Mouse (Mus musculus) mesoderm, embryonic 11.5 days (tissue): Measurements from ENCODE around the gene Ccdc12.
"Not testable (repeated sequence)": the region's sequence is repeated elsewhere in the genome, so short reads cannot be mapped to it uniquely, and the experiment has no call there.

Source experiments
- DNase-seq: peaks from one replicate; pipeline ENCODE4 v3.0.0-alpha.2; 2012; ENCODE audit warnings: low read depth, low spot score

The Ccdc12 gene

DNA sequence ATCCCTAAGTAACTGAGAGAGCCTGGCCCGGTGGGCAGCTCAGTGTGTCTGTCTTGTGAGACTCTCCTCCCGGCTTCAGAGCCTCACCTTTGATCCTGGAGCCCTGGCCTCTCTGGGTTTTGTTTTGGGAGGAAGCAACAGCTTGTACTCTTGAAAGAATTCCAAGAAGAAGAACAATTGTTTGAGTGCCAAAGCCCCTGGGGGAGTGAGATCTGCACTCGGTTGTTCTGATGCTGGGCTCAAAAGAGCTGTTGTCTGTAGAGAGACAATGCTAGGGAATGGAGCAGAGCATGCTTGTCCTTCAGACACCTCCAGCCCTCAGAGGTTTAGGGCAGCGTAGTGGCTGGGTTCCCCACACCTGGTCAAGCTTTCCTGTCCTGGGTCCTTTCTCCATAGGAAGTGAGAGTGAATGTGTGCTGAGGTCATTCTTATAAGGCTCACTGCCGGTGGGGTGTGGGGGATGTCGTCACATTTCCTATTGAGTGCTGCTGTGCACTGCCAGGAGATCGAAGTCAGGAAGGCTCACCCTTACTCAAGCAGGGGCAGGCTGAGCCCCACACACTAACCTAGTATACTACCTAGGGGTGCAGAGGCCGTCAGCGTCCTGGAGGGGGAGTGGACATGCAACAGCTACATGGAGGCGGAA lies 16.9 kb downstream of the Ccdc12 start:
- DNase-seq, result no peak

DNA sequence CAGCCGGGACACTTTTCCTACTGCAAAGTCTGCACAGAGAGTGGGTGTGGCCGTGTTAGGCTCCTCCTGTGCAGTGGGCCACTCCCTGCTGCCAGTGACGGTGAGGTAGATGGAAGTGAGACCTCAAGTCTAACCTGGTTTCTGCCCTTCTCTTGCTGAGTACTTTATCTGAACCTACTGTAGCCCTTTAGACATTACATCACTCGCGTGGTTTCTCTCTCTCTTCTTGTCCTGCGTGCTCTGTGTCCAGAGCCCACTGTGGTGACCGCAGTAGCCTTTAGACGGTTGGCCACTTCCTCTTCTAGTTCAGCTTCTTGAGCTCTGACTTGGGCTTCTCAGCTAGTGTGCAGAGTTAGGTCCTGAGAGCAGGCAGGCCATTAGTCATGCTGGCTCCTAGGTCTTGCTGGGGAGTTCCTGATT lies 20.2 kb downstream of the Ccdc12 start:
- no peak for DNase-seq

DNA sequence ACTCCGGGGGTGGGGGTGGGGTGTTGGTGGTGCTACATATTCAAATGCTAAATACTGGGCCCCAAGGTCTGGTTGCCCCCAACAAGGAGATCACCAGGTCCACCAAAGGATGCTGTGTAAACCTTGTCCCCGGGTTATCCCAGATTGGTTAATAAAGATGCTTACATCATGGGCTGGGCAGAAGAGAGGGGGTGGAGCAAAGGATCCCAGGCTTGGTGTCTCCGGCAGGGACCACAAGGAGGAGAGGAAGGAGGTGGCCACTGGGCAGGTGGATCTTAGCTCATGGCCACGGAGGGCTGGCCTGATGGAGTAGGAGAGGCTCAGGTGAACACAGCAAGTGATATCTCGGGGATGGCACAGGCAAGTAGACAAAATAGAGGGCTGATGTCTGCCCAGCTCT lies 22.6 kb downstream of the Ccdc12 start:
- DNase-seq, result no peak

DNA sequence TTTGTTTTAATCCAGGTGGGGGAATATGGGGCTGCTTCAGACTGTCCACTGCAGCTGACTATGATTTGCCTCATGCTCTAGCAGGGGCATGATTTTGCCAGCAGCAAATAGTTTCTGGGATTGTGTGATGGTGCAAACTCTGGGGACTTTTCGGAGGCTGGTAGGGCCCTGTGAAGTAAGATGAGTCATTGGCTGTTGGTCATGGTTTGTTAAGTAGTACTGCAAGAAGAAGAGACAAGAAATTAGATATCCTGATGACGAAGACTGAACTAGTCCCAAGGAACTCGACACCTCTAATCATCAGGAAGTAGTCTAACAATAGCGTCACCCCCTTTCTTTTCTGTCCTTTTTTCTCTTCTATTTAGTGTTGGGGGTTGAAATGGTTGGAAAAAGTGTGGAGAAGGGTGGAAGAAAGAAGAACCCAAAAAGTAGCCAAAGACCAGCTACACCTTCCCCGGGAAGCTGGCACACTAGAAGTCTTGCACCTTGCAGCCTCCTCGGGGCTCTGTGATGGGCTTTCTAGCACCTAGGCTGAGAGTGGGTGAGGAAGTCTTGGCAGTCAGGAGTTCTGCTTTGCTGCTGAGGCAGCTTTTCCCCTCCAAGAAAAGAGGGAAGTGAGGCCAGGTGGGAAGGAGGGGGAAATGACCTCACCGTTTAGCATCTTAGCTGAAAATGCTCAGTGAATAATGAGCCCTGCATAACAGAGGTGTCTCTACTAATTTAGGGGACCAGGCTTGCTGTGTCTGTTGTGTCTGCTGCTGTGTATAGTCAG lies 24.6 kb downstream of the Ccdc12 start:
- DNase-seq, result no peak

DNA sequence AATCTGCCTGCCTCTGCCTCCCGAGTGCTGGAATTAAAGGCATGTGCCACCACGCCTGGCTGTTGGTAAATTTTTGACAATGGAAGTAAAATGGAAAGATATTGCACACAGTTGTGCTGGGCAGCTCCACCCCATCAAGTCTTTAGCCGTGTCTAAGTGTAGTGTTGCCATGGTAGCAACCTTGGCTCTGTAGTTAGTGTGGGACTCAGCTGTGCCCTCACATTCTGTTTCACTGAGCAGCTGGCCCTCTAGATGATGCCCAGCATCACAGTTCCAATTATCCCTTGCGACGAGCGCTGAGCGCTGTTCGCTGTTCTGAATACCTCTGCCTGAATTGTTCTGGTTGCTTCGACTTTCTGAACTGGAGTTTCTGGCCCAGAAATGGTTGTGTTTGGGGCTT lies 25.5 kb downstream of the Ccdc12 start:
- peak; percentile 37 for DNase-seq

DNA sequence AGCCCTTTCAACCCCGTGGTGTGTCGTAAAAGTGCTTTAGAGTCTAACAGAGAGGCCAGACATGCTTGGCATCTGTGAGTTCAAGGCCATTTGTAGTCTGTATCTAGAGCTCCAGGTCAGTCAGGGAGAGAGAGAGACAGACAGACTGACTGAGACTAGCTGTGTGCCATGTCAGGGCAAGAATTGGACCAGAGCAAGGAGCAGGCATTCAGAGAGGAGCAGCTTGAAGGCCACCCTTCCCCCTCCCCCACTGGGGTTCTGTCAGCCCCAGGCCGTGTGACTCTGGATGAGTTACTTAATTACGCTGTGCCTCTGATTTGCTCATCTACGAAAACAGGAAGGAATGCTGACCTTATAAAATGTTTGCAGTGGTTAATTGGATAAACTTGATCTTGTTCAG lies 26.0 kb downstream of the Ccdc12 start:
- no peak for DNase-seq

DNA sequence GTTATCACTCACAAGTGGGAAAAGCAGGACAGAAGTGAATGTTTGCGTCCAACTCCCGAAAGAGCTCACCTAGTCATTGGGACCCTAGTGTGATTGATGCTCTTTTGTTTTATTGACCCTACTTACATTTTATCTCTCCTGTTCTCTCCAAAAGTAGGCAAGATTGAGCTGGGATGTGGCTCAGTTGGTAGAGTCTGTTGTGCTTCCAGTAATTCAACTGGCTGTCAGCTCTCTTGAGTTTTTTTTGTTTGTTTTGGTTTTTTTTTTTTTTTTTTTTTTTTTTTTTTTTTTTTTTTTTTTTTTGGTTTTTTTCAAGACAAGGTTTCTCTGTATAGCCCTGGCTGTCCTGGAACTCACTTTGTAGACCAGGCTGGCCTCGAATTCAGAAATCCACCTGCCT lies 26.4 kb downstream of the Ccdc12 start:
- DNase-seq, result not testable (repeated sequence)

DNA sequence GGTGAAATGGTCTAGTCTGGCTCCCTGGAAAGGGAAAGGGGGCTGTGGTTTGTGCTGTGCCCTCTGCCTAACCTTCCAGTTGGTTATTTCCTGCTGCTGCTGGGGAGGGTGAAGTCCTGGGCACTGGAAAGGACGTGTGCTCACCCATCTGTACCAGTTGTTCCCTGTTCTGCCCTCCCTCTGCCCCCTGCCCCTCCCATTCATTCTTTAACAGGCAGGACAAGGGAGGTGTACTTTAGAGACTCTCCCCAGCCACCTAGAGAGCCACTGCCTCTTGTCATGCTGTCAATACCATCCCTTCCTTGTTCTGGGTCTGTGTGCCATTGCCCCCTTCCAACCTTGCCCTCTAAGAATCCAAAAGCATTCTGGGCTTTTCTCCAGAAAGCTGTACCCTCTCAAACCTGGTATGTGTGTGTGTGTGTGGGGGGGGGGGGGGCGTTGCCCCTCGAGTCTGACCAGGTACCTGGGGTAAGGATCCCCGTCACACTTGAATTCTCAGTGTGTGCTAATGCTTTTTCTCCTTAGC lies 27.3 kb downstream of the Ccdc12 start:
- DNase-seq, result no peak

DNA sequence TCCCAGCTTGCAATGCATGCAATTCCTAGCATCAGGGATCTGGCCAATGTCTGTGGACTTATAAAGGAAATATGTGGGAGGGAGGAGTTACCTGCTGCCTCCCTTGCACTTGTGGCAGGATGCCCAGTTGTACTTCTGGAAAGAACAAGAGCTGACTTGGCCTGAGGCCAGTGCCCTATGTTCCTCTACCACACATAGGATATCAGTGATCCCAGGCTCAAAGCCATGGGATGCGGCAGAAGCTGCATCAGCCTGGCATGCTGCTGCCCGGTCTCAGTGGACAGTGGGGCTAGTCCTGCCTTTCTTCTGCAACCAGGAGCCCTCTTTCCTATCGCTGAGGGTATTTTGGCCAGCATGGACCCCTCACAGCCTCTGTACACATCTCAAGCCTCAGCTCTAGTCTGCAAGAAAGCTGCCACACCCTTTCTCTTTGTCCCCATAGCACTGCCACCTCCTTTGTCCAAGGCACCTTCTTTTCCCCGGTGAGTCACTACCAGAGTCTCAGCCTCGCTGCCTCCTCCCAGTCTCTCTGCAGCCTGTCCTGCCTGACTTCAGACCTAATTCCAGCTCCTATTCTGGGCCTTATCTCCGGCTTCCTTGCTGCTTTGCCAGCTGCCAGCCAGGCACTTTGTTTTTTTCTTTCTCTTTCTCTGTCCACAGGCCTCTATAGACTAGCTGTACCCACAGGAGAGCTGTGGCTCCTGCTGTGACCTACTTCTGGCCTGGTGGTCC lies 28.0 kb downstream of the Ccdc12 start:
- DNase-seq, result no peak

DNA sequence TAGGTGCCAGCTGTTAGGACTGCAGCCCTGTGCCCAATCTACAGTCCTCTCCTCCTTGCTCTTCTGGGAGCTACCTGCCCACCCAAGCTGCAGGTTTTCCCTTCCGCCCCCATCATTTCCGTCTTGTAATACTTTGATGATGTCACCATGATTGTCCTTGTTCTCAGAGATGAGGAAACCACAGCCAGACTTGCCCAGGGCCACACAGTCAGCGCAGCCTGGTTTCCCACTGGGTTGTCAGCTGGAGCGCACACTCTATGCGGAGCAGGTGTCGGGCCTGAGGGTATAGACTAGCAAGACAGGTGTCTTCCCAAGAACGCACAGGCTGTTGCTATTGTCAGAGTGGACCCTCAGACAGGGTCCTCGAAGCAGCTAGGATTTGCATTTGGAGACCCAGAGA lies 28.9 kb downstream of the Ccdc12 start:
- DNase-seq, result no peak

DNA sequence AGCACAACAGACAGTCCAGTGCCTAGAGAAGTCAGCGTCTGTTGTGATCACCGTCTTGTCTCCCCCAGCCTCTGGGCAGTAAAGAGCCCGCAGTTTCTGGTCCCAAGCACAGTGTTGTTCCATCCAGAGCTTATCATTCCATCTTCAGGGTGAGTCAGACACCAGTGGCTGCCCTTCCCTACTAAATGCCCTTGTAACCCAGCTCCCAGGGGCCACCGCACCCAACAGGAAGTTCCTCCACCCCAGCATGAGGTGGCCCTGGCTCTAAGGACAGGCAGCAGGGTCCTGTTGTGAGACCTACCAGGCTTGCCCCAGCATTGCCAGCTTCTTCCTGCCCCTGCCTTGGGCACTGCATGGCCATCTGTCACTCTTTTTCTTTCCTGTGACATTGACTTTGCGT lies 29.3 kb downstream of the Ccdc12 start:
- DNase-seq, result no peak

DNA sequence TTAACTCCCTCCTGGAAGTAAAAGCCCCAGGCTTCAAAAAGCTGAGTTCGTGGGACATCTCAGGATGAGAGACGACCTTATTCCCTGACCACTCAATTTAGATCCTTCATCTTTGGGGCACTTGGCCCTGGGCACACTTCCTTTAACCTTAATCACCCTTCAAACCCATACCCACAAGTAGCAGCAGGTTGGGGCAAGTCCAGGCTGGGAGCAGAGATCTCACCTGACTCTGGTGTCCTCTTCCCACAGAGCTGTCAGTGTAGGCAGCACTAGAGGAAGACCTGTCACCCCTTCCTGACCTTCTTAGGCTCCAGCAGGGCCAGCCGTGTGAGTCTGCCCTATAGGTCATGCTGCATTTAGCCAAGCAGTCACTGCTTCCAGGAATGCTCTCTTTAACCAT lies 30.2 kb downstream of the Ccdc12 start:
- no peak for DNase-seq

DNA sequence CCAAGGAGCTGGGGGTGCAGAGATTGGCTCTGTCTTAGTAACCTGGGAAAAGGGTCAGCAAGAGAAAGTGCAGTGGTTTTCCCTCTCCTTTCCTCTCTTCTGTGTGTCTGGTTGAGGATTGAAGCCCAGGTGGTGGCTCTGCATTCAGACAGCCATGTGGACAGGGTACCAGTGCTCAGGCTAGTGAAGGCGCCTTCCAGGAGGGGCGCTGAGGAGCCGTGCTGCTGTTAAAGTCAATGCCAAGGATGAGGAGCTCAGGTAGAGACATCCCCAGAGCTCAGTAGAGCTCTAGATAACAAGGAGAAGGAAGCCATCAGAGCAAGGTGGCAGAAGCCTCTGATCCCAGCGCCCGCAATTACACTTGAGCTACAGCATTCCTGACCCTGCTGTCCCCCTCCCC lies 30.8 kb downstream of the Ccdc12 start:
- no peak for DNase-seq

DNA sequence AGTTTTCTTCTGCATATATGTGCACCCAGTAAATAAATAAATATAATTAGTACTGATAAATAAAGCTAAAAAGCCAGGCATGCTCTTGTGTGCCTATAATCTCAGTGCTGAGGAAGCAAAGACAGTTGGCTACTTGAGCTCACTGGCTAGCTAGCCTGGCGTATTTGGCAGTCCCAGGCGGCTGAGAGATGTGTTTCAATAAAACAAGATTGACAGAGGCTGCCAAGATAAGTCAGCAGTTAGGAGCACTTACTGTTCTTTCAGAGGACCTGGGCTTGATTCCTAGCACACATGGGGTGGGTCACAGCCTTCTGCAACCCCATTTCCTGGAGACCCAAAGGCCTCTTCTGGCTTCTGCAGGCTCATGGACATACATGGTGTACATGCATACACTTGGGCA lies 31.5 kb downstream of the Ccdc12 start:
- no peak for DNase-seq

DNA sequence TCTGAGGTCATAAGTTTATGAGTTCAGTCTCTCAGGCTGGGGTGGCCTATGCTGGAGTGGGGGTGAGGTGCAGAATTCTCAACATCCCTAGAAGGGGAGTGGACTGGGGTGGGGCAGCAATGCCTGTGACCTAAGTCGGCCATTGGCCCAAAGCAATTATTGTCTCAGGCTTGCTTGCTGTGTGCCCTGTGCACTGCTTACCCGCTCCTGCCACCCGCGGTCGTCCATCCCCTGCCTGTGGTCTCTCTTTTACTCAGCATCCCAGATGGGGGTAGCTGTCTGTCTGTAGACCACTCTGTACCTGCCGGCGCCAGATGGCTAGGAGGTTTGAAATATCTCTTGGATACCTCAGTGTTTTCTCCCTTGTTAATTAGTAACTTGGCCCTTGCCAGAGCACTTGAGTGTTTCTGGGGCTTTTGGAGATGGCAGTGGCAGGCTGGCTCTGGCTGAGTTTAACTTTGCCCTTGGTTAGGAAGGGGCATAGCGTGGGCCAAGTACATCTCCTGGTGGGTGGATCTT lies 33.0 kb downstream of the Ccdc12 start:
- DNase-seq, result no peak

DNA sequence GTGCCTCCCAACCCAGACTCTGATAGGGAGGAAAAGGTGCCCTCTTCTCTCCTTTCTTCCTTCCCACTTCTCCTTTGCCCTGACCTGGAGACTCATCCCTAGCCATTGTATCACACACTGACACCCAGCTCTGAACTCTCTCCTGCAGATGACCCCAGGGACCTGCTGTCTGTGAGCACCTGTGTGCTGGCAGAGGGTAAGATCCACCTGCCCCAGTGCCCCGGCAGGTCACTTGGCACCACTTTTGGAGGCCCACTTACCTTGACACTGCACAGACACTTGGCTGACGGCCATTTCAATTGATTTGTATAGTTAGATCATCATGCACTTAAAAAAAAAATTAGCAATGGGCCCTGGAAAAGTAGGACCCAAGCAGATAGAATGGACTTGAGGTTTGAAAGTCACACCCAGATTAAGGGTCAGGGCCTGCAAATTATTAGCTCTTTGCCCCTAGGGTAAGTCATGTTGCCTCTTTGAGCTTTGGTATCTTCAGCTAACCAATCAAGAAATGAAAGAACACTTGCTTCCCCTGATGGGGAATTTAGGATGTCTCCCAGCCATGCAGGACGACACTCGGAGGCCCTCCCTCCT lies 39.0 kb downstream of the Ccdc12 start:
- DNase-seq, result no peak

DNA sequence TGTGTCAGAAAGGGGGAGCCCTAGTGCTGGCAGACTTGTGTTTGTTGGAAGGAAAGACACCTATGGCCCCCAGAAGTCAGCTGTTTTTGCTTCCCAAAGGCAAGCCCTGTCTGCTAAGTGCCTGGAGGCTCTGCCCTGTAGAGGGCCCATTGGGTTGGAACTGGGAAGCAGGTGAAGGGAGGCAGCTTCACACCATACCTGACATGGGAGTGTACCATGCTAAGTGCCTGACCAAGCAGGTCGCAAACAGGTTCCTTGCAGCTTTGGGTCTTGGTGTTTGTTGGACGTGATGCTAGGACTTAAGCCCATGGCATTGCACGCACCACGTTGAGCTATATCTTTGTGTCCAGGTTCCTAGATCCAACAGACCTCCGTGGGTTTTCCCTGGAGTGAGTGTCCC lies 40.1 kb downstream of the Ccdc12 start:
- no peak for DNase-seq

DNA sequence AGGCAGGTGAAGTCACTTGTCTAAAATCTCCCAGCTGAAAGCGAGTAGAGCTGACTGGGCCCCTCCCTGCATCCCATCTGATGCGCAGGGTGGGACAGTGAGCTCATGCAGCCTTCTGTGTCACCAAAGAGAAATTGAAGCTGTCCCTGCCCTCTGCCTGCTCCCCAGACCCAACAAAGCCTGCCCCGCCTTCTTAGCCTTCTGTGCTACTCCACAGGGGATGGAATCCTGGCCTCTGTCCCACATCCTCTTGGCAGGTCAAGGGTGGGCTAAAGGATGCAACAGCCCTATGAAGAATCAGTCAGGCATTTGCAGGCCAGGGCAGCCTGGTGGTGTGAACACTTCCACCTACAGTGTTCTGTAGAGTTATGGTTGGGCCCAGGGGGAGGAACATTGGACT lies 41.2 kb downstream of the Ccdc12 start:
- no peak for DNase-seq

DNA sequence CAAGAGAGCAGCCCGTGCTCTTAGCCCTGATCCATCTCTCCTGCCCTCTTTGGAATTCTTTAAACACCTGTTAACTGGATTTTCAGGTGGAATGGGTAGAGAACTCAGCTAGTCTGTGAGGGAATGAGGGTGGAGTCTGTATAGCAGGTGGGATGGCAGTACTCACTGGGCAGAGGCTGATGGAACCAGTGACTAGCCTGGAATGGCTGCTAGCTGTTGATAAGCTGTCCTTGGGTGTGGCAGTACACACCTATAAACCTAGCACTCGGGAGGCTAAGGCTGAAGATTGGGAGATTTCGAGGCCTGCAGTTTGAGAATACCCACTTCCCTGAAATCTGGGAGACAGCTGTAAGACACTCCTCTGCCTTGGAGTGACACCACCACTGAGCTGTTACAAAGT lies 43.3 kb downstream of the Ccdc12 start:
- DNase-seq, result no peak

DNA sequence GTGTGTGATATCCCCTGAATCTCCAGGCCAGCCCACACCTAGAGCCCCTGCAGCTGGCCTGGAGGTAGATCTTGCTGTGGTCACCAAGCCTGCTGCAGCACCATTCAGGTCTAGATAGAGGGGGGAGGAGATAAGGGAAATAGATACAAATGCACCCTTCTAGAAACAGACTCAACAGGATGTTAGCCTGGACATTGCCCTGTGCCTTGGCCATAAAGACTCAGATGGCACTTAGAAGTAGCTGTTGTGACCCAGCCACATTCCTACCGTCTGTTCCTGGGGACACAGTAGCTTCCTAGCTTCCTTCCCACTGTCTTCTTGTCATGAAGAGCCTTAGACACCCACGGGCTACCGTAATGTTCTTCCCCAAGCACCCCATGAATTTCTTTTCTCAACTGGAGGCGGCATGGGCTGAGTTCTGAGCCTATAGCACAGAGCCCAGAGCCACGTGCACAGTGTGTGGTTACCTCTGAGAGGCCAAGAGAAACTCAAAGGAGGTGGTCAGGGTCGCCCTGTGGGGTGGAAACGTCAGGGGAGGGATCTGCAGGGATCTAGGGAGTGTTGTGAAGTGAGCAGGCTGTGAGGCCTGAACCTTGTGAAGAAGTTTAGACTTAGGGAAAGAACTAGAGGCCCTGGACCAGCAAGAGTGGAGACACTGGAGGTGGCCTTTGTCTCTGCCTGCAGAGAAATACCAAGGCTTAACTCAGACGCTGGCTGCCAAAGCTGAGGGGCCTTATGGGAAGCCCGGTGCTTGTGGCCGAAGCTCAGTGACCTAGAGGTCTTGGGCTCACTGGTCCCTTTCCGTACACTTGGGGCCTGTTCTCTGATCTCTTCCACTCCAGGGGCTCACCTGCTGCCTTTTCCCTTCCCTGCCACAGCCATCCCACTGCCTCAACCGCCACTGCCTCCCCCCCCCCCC lies 45.1 kb downstream of the Ccdc12 start:
- no peak for DNase-seq

DNA sequence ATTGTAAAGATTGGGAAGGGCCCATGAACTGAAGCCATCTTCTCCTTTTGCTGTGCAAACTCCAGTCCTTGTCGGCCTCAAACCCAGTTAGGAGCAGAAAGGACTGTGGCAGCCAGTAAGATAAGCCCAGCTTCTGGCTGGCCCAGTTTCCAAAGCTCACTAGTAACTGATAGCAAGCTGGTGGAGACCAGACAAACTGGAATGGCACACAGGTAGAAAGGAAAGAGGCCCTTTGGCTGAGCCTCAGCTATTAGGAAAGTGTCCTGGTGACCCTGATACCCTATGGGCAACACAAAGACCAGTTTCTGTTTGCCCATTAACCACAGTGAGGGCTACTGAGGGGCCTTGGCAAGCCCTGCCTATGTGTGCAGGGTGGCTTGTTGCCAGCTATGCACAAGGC lies 46.5 kb downstream of the Ccdc12 start:
- DNase-seq, result no peak
